Mouse (Mus musculus): ENCODE data around the gene Zdhhc22.

Gene Zdhhc22

GRCm38 (mm10) chr12:86989890-86990754 is at the start of gene Zdhhc22:
Zdhhc22 (minus strand) TSS chr12:86990430.
- DNase-seq (ENCODE audit: low spot score) = no peak

- no peak for DNase-seq (ENCODE audit: low spot score)
Observed at GRCm38 (mm10) chr12:87036631-87037030, 46.4 kb upstream of the Zdhhc22 start.

GRCm38 (mm10) chr12:87031163-87031763 is 41.0 kb upstream of the Zdhhc22 start:
- DNase-seq (ENCODE audit: low spot score) = no peak

GRCm38 (mm10) chr12:87029251-87029976 is 39.2 kb upstream of the Zdhhc22 start:
- no peak for DNase-seq (ENCODE audit: low spot score)

- no peak for DNase-seq (ENCODE audit: low spot score)
Observed at GRCm38 (mm10) chr12:87028068-87028467, 37.8 kb upstream of the Zdhhc22 start.

GRCm38 (mm10) chr12:87027391-87027790 is 37.2 kb upstream of the Zdhhc22 start:
- DNase-seq (ENCODE audit: low spot score) = no peak

GRCm38 (mm10) chr12:87026871-87027240 is 36.6 kb upstream of the Zdhhc22 start:
- no peak for DNase-seq (ENCODE audit: low spot score)

- no peak for DNase-seq (ENCODE audit: low spot score)
Observed at GRCm38 (mm10) chr12:87026109-87026870, 36.1 kb upstream of the Zdhhc22 start.

GRCm38 (mm10) chr12:87023456-87023855 is 33.2 kb upstream of the Zdhhc22 start:
- DNase-seq (ENCODE audit: low spot score) = no peak

GRCm38 (mm10) chr12:87022006-87022405 is 31.8 kb upstream of the Zdhhc22 start:
- no peak for DNase-seq (ENCODE audit: low spot score)

GRCm38 (mm10) chr12:87021040-87021439 is 30.8 kb upstream of the Zdhhc22 start, which contains the start of gene Tmem63c:
Tmem63c (plus strand) TSS chr12:87021340.
- DNase-seq (ENCODE audit: low spot score) = no peak

- DNase-seq (ENCODE audit: low spot score) = no peak
Observed at GRCm38 (mm10) chr12:87018756-87019155, 28.5 kb upstream of the Zdhhc22 start.

GRCm38 (mm10) chr12:87017041-87017440 is 26.8 kb upstream of the Zdhhc22 start:
- DNase-seq (ENCODE audit: low spot score) = no peak

GRCm38 (mm10) chr12:87004596-87004995 is 14.4 kb upstream of the Zdhhc22 start:
- no peak for DNase-seq (ENCODE audit: low spot score)

- no peak for DNase-seq (ENCODE audit: low spot score)
Observed at GRCm38 (mm10) chr12:87003606-87004005, 13.4 kb upstream of the Zdhhc22 start.

- no peak for DNase-seq (ENCODE audit: low spot score)
Observed at GRCm38 (mm10) chr12:87002815-87003214, 12.6 kb upstream of the Zdhhc22 start.

- no peak for DNase-seq (ENCODE audit: low spot score)
Observed at GRCm38 (mm10) chr12:87002209-87002608, 12.0 kb upstream of the Zdhhc22 start.

- no peak for DNase-seq (ENCODE audit: low spot score)
Observed at GRCm38 (mm10) chr12:87000840-87001176, 10.6 kb upstream of the Zdhhc22 start.

- no peak for DNase-seq (ENCODE audit: low spot score)
Observed at GRCm38 (mm10) chr12:87000151-87000839, 10.1 kb upstream of the Zdhhc22 start.

GRCm38 (mm10) chr12:86999283-86999820 is 9.1 kb upstream of the Zdhhc22 start:
- no peak for DNase-seq (ENCODE audit: low spot score)

GRCm38 (mm10) chr12:86998699-86999098 is 8.5 kb upstream of the Zdhhc22 start:
- no peak for DNase-seq (ENCODE audit: low spot score)
